Mouse (Mus musculus): ENCODE data around the gene Clptm1l. TPM values are rescaled to one million over a fixed set of nuclear protein-coding genes. Genes with fewer than 3 reads are reported as not detected.

Clptm1l gene
- 132 and 133 TPM in 2 replicates for polyA plus RNA-seq (2015; fragmentation: Nextera tagmentation; extraction: Ambion mirVana)

DNA sequence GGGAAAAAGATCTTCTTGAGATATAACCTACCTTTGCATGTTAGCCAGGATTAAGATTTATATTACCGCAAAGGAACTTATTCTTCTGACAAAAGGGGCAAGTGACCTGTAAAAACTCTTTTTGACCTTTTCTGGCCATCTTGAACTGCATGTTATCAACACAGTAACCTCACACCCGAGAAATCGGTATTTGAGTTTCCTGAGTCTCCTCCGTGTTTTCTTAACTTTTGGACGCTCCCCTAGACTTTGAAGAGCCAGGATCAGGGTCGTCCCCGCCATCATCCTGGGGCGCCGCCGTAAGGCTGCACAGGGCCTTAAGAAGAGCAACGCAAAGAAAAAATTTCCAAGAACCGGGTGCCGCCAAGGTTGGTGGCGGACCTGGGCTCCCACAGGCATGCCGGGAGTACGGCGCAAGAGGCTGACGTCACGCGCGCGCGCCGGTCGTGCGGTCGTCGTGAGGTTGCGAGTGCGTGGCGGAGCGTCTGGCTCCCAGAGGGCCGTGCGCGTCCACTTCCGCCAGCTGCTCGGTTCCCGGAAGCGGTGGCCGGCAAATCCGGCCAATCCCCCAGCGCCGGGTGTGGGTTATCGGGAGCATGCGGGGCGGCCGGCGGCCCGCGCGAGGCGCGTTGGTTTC is at the start of gene Clptm1l:
Gene Clptm1l (plus strand): TSS at position 485 of the 634 bp plus-strand sequence.
- Histone ChIP-seq H3K27ac (peak within 1 kb of the TSS; percentile 45; the same call in 1 of the 2 replicates), H3K9ac (peak within 1 kb of the TSS; percentile 89), H3K4me3 (peak within 1 kb of the TSS; percentile 88), H3K4me1 (peaks cover 18% of the 10 kb centered on the region), H3K27me3 (no peaks in the 10 kb centered on the region), H3K9me3 (no peaks in the 10 kb centered on the region), H3K4me2 (replicated peaks) (peak within 1 kb of the TSS; percentile 92), H3K36me3 (peaks cover 29% of the 10 kb centered on the region)
- ATAC-seq (ENCODE audit: low FRiP score, low read depth), result peak; percentile 97
- under 1% methylated on average over 53 of the region's 53 CpGs for WGBS

DNA sequence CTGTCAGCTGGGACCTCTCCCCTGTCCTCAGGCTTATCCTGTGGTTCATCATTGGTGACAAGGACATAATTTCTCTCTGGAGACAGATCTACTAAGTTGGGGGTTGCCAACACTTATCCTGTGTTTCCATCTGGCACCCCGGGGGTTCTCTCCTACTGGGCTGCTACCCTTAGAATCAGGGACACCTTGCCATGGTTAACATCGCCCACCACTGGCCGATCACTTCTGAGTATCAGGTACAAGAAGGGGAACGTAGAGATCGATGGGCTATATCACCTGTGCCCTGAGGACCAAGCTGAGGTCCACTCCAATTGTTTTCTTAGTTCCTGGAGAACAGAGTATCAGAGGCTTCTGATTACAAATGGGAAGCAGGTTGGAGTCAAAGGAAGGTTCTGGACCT is 39.6 kb upstream of the Clptm1l start:
- no peaks in the 10 kb centered on the region for H3K9me3 ChIP-seq
- peaks cover 4% of the 10 kb centered on the region; the same call in 1 of the 2 replicates for H3K27me3 ChIP-seq
- no peaks in the 10 kb centered on the region for H3K4me1 ChIP-seq
- 87% methylated on average over 5 of the region's 5 CpGs for WGBS
- no peak for ATAC-seq (ENCODE audit: low FRiP score, low read depth)
- H3K36me3 ChIP-seq, result no peaks in the 10 kb centered on the region
- H3K27ac ChIP-seq, result no peak overlapping the region
- no peak overlapping the region for H3K9ac ChIP-seq
- no peak overlapping the region for H3K4me3 ChIP-seq
- no peak overlapping the region for H3K4me2 ChIP-seq (replicated peaks)

GRCm38 (mm10) chr13:73575051-73575450 is 28.8 kb upstream of the Clptm1l start:
- Histone ChIP-seq H3K4me1 (no peaks in the 10 kb centered on the region), H3K4me3 (no peak overlapping the region), H3K27ac (no peak overlapping the region), H3K9ac (no peak overlapping the region), H3K9me3 (no peaks in the 10 kb centered on the region), H3K27me3 (peaks cover 11% of the 10 kb centered on the region; the same call in 1 of the 2 replicates), H3K4me2 (replicated peaks) (no peak overlapping the region), H3K36me3 (no peaks in the 10 kb centered on the region)
- no peak for ATAC-seq (ENCODE audit: low FRiP score, low read depth)

DNA sequence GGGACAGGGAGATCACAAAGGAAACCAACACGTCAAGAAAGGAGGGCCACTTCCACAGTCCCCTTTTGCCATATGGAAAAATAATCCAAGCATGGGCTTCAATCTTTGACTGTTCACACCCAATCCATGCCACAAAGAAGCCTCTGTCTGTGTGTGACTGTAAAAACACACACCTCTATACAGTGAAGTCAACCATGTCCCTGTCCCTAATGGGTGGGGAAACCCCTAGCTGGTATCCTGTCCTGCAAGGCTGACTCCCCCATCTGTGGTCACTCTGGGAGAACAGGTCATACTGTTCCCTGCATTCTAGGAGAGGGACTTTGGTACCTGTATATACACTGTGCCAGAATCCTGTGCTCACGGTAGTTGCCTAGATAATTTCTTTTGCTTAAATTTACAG is 26.5 kb upstream of the Clptm1l start:
- Histone ChIP-seq H3K4me1 (no peaks in the 10 kb centered on the region), H3K4me3 (no peak overlapping the region), H3K9ac (no peak overlapping the region), H3K9me3 (no peaks in the 10 kb centered on the region), H3K27me3 (peaks cover 11% of the 10 kb centered on the region; the same call in 1 of the 2 replicates), H3K4me2 (replicated peaks) (no peak overlapping the region), H3K36me3 (no peaks in the 10 kb centered on the region), H3K27ac (no peak overlapping the region)
- WGBS, result 67% methylated on average over 2 of the region's 2 CpGs
- ATAC-seq (ENCODE audit: low FRiP score, low read depth), result no peak

- H3K4me3 ChIP-seq, result no peak overlapping the region
- 82% methylated on average over 3 of the region's 3 CpGs for whole genome bisulfite sequencing
- peaks cover 5% of the 10 kb centered on the region; the same call in 1 of the 2 replicates for H3K27me3 ChIP-seq
- H3K36me3 ChIP-seq, result no peaks in the 10 kb centered on the region
- no peak overlapping the region for H3K27ac ChIP-seq
- no peaks in the 10 kb centered on the region for H3K9me3 ChIP-seq
- no peak overlapping the region for H3K9ac ChIP-seq
- H3K4me2 ChIP-seq (replicated peaks), result no peak overlapping the region
- no peak for ATAC-seq (ENCODE audit: low FRiP score, low read depth)
- H3K4me1 ChIP-seq, result no peaks in the 10 kb centered on the region
Observed at GRCm38 (mm10) chr13:73591488-73591887, 12.3 kb upstream of the Clptm1l start.

DNA sequence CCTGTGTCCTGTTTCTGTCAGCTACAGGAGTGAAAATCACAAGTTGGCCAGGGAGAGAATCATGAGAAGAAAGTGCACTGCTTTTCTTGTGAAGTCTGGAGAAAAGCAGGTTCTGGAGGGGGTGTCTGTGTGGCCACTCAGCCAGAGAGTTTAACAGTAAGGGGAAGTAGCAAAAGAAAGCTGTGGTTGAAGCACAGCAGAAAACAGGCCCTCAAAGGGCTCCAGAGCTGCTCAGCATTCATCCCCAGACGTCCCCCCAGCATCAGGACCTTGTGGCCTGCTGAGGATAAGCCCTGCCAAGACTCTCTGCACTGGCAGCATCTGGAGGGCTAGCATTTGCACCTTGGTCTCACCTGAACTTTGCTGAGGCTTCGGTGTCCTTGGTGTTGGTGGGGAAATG is 11.3 kb upstream of the Clptm1l start:
- Histone ChIP-seq H3K27me3 (peaks cover 5% of the 10 kb centered on the region; the same call in 1 of the 2 replicates), H3K4me1 (no peaks in the 10 kb centered on the region), H3K4me2 (replicated peaks) (no peak overlapping the region), H3K36me3 (no peaks in the 10 kb centered on the region), H3K4me3 (no peak overlapping the region), H3K27ac (no peak overlapping the region), H3K9ac (no peak overlapping the region), H3K9me3 (no peaks in the 10 kb centered on the region)
- 63% methylated on average over 2 of the region's 2 CpGs for WGBS
- ATAC-seq (ENCODE audit: low FRiP score, low read depth), result no peak

DNA sequence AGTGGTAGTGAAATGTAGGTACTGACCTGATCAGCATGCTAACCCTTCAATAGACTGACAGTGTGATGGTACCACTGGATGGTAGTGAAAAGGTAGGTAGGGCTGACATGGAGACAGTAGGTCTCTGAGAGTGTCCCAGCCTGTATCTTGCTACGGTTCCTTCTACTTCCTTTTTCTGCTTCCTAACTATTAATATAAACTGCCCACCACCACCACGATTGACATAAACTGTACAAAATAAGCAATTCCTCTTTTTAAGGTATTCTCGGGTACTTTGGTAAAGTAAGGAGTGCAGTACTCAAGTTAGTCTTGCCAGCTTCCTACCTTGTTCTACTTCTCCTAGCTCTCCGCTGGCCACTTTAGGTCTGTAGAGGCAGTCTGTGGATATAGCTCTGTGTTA is 7.5 kb upstream of the Clptm1l start:
- Histone ChIP-seq H3K9ac (no peak overlapping the region), H3K4me2 (replicated peaks) (no peak overlapping the region), H3K4me1 (no peaks in the 10 kb centered on the region), H3K36me3 (no peaks in the 10 kb centered on the region), H3K4me3 (no peak overlapping the region), H3K27ac (no peak overlapping the region), H3K9me3 (no peaks in the 10 kb centered on the region), H3K27me3 (0 out of 2 replicates have a peak, but pooled peaks cover 5% of the 10 kb centered on the region)
- WGBS, result 77% methylated on average over 4 of the region's 4 CpGs
- ATAC-seq (ENCODE audit: low FRiP score, low read depth), result no peak

DNA sequence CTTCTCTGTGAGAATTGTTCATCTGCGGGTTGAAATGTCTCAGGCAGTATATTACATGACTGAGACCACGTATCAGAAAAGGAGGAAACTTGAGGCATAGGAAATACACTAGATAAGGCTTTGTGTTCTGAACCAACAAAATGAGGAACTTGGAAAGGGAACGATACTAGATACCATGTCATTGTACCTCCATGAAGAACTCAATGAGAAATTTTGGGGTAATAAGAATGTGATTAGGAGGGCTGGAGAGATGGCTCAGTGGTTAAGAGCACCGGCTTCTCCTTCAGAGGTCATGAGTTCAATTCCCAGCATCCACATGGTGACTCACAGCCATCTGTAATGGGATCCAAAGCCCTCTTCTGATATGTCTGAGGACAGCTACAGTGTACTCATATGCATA is 3.6 kb upstream of the Clptm1l start:
- ATAC-seq (ENCODE audit: low FRiP score, low read depth), result no peak
- no peak overlapping the region for H3K27ac ChIP-seq
- H3K9me3 ChIP-seq, result no peaks in the 10 kb centered on the region
- WGBS, result 81% methylated on average over 4 of the region's 4 CpGs
- no peak overlapping the region for H3K4me2 ChIP-seq (replicated peaks)
- H3K4me3 ChIP-seq, result no peak overlapping the region
- H3K4me1 ChIP-seq, result peaks cover 15% of the 10 kb centered on the region
- no peaks in the 10 kb centered on the region for H3K36me3 ChIP-seq
- H3K27me3 ChIP-seq, result 0 out of 2 replicates have a peak, but pooled peaks cover 2% of the 10 kb centered on the region
- H3K9ac ChIP-seq, result no peak overlapping the region; the same call in 1 of the 2 replicates

DNA sequence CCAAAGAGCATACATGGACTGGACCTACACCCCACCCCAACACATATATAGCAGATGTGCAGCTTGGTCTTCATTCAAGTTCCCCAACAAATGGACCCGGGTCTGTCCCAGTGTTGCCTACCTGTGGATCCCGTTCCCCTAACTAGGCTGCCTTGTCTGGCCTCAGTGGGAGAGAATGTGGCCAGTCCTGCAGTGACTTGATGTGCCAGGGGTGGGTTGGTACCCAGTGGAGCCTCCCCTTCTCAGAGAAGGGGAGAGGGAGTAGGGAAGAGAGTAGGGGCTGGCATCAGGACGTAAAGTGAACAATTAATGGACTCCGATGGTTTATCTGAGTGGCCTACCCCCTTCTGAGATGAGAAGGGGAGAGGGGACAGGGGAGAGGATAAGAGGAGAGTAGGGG is 760 bp upstream of the Clptm1l start:
- peak overlapping the region; percentile 88 for H3K4me3 ChIP-seq

GRCm38 (mm10) chr13:73604156-73604957 is 551 bp downstream of the Clptm1l start:
- H3K4me3 ChIP-seq, result peak overlapping the region; percentile 88

More for the DNA sequence above, 760 bp upstream of the Clptm1l start:
- Histone ChIP-seq H3K27ac (no peak overlapping the region), H3K36me3 (peaks cover 24% of the 10 kb centered on the region), H3K9me3 (no peaks in the 10 kb centered on the region), H3K9ac (peak overlapping the region; percentile 89), H3K4me1 (peaks cover 18% of the 10 kb centered on the region), H3K27me3 (no peaks in the 10 kb centered on the region), H3K4me2 (replicated peaks) (peak overlapping the region; percentile 92)
- 61% methylated on average over 4 of the region's 4 CpGs for WGBS
- ATAC-seq (ENCODE audit: low FRiP score, low read depth), result no peak

GRCm38 (mm10) chr13:73618406-73618805 is 14.6 kb downstream of the Clptm1l start:
- no peak for ATAC-seq (ENCODE audit: low FRiP score, low read depth)
- peaks cover 90% of the 10 kb centered on the region for H3K36me3 ChIP-seq

More at GRCm38 (mm10) chr13:73604156-73604957, 551 bp downstream of the Clptm1l start:
- Histone ChIP-seq H3K27me3 (no peaks in the 10 kb centered on the region), H3K4me2 (replicated peaks) (peak overlapping the region; percentile 92), H3K4me1 (peaks cover 18% of the 10 kb centered on the region), H3K36me3 (peaks cover 37% of the 10 kb centered on the region), H3K9ac (peak overlapping the region; percentile 89), H3K27ac (peak overlapping the region; percentile 6; the same call in 1 of the 2 replicates), H3K9me3 (no peaks in the 10 kb centered on the region)
- WGBS, result 2% methylated on average over 39 of the region's 39 CpGs
- peak; percentile 86 for ATAC-seq (ENCODE audit: low FRiP score, low read depth)

GRCm38 (mm10) chr13:73620637-73621036 is 16.8 kb downstream of the Clptm1l start:
- no peaks in the 10 kb centered on the region for H3K9me3 ChIP-seq
- H3K27me3 ChIP-seq, result no peaks in the 10 kb centered on the region
- peaks cover 67% of the 10 kb centered on the region for H3K36me3 ChIP-seq
- no peak for ATAC-seq (ENCODE audit: low FRiP score, low read depth)
- H3K4me1 ChIP-seq, result no peaks in the 10 kb centered on the region
- H3K27ac ChIP-seq, result no peak overlapping the region
- H3K9ac ChIP-seq, result no peak overlapping the region
- H3K4me2 ChIP-seq (replicated peaks), result no peak overlapping the region
- 74% methylated on average over 6 of the region's 6 CpGs for WGBS
- no peak overlapping the region for H3K4me3 ChIP-seq

More at GRCm38 (mm10) chr13:73618406-73618805, 14.6 kb downstream of the Clptm1l start:
- Histone ChIP-seq H3K4me2 (replicated peaks) (no peak overlapping the region), H3K27me3 (no peaks in the 10 kb centered on the region), H3K9ac (no peak overlapping the region), H3K9me3 (no peaks in the 10 kb centered on the region), H3K4me3 (no peak overlapping the region), H3K27ac (no peak overlapping the region), H3K4me1 (no peaks in the 10 kb centered on the region)
- WGBS, result 87% methylated on average over 5 of the region's 5 CpGs
